Mouse (Mus musculus) intestine, embryonic 16.5 days (tissue): ENCODE data around the gene Ceacam16. TPM values are rescaled to one million over a fixed set of nuclear protein-coding genes. Genes with fewer than 3 reads are reported as not detected.

Experiments used
- ATAC-seq: fragments of 200-750 bp; cut with Nextera tagmentation; 2 replicates; pipeline ENCODE4 v1.8.0; 2017; ENCODE audit warnings: moderate TSS enrichment, moderate library complexity
- H3K27ac ChIP-seq: fragments of 300-500 bp; sonication (generic); 2 replicates; pipeline ENCODE4 v1.5.1; 2014; ENCODE audit warnings: mild to moderate bottlenecking, low read length
- H3K27me3 ChIP-seq: fragments of 300-500 bp; sonication (generic); replicated peaks from 2 replicates; pipeline ENCODE4 v1.6.1; 2014; ENCODE audit warnings: low read length, control low read depth, mixed read lengths; ENCODE audit not compliant: control insufficient read depth, insufficient read depth
- H3K36me3 ChIP-seq: fragments of 300-500 bp; sonication (generic); 2 replicates; pipeline ENCODE4 v1.6.1; 2014; ENCODE audit warnings: low read length, control low read depth; ENCODE audit not compliant: control insufficient read depth, insufficient read depth
- H3K4me1 ChIP-seq: fragments of 300-500 bp; sonication (generic); 2 replicates; pipeline ENCODE4 v1.6.1; 2014; ENCODE audit warnings: low read length, control low read depth, mixed read lengths; ENCODE audit not compliant: control insufficient read depth, insufficient read depth
- H3K4me2 ChIP-seq: fragments of 300-500 bp; sonication (generic); 2 replicates; pipeline ENCODE4 v1.6.1; 2014; ENCODE audit warnings: low read depth, low read length, control low read depth
- H3K4me3 ChIP-seq: fragments of 300-500 bp; sonication (generic); 2 replicates; pipeline ENCODE4 v1.5.1; 2014; ENCODE audit warnings: mild to moderate bottlenecking, low read length
- H3K9ac ChIP-seq: fragments of 300-500 bp; sonication (generic); 2 replicates; pipeline ENCODE4 v1.6.1; 2014; ENCODE audit warnings: low read depth, low read length
- H3K9me3 ChIP-seq: fragments of 300-500 bp; sonication (generic); 2 replicates; pipeline ENCODE4 v1.6.1; 2016; ENCODE audit warnings: low read length, control low read depth; ENCODE audit not compliant: control insufficient read depth
- WGBS: fragments of 180-500 bp; shearing (Covaris S2); extraction: QIAGEN DNeasy Blood & Tissue Kit; methylation state at CpG from one replicate; pipeline ENCODE4 v1.1.7; 2014; 5-methylcytosine and 5-hydroxymethylcytosine counted together
- polyA plus RNA-seq: library from polyadenylated mRNA; unstranded; fragments of >200 nt; fragmentation: Nextera tagmentation; extraction: Ambion mirVana; gene quantifications from 2 replicates; pipeline ENCODE4 v1.2.1, GENCODE M21; 2015

Ceacam16 gene
- polyA plus RNA-seq, 1 experiment from 2014 or later: not detected

DNA sequence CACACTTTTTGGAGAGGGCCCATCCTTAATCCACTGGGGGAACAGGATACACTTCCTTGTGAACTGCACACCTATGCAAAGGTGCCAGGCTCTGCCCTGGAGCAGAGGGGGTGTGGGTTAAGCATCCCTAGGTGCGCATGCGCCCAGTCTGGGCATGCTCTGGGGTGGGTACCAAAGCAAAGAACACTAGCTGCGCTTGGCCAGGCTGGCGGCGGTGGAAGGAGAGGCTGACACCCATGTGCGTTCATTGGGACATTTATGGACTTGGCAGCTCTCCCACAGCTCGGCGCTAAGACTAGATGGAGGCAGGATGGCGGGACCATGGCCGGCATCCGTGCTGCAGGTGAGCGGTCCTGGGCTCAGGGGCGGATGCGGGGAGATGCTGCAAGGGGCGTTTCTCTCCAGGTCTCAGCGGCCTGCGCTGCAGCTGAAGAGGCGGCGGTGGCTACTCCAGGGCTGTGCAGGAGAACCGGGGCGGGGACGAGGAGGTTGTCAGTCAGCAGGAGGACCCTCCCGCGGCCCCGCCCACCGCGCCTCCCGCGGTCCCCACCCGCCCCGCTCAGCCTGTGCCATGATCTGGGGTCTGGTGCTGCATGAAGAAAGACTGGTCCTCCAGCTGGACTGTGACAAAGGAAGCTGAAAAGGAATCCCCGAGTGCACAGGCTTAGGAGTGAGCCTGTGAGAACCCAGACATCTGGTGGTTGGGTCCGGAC, 9.1 kb downstream of the Ceacam16 start, which contains the start of gene Gm19345:
Gene Gm19345 (plus strand): TSS at position 146 of the 713 bp plus-strand sequence.
- peak; percentile 61 for ATAC-seq
- Histone ChIP-seq H3K4me1 (peaks cover 6% of the 10 kb centered on the region), H3K4me2 (peak within 1 kb of the TSS; percentile 50), H3K9me3 (no peaks in the 10 kb centered on the region), H3K4me3 (peak within 1 kb of the TSS; percentile 27), H3K27ac (no peak within 1 kb of the TSS), H3K9ac (peak within 1 kb of the TSS; percentile 40; the same call in 1 of the 2 replicates), H3K27me3 (peaks cover 16% of the 10 kb centered on the region; the same call in 1 of the 2 replicates), H3K36me3 (no peaks in the 10 kb centered on the region)
- WGBS: 4% methylated on average over 33 of the region's 33 CpGs

DNA sequence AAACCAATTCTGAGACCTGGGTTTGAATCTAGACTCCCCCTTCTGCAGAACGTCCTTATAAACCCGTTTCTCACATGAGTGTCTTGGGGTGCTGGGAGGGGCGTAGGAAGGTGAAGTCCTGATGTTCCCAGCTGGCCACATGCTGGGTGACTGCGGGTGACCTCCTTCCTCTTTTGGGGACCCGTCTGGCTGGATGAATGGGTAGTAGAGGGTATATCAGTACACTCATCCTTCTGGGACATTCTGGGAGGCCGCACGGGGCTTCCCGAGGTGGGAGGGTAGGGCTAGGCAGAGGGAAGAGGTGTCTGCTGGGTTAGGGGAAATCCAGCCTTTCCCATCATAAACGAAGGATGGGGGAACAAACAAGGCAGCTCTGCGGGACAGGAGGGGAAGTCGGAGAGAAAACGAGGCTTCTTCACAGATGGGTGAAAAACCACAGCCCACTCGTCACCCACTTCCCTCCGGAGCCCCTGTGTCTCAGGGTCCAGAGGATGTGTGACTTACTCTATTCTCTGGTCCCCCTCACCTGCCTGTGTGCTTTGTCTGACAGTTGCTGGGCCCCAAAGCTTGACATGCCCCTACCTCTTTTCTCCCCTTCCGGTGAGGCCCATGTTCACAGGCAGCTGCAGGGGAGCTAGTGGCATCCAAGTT, 16.5 kb downstream of the Ceacam16 start:
- WGBS: 61% methylated on average over 15 of the region's 15 CpGs
- no peak overlapping the region for H3K9ac ChIP-seq
- peaks cover 8% of the 10 kb centered on the region; the same call in 1 of the 2 replicates for H3K4me1 ChIP-seq
- H3K36me3 ChIP-seq: no peaks in the 10 kb centered on the region
- H3K27ac ChIP-seq: no peak overlapping the region
- no peak overlapping the region for H3K4me3 ChIP-seq
- no peaks in the 10 kb centered on the region for H3K9me3 ChIP-seq
- ATAC-seq: no peak
- no peaks in the 10 kb centered on the region; the same call in 1 of the 2 replicates for H3K27me3 ChIP-seq
- no peak overlapping the region for H3K4me2 ChIP-seq

DNA sequence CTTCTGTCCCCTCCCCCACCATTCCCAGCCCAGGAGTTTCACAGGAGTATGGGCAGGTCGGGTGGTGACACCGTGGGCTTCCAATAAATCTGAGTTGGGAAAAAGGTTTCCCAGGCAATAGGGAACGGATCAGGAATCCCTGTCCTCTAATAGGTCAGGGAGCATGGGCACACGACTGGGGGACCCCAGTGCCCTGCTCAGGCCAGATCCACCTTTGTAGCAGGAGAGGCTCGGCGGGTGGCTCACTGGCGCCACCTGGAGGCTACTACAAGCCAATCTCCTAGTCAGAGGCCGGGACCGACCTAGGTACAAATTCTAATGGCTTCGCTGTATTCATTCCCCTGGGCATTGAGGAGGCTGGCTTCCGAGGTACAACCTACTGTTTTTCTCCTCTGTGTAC, 17.5 kb downstream of the Ceacam16 start:
- no peaks in the 10 kb centered on the region; the same call in 1 of the 2 replicates for H3K27me3 ChIP-seq
- ATAC-seq: peak; percentile 79
- WGBS: 3% methylated on average over 11 of the region's 11 CpGs
- no peaks in the 10 kb centered on the region for H3K36me3 ChIP-seq
- peak overlapping the region; percentile 8 for H3K4me2 ChIP-seq
- H3K27ac ChIP-seq: peak overlapping the region; percentile 47
- no peaks in the 10 kb centered on the region for H3K9me3 ChIP-seq
- H3K4me1 ChIP-seq: peaks cover 8% of the 10 kb centered on the region; the same call in 1 of the 2 replicates
- peak overlapping the region; percentile 47; the same call in 1 of the 2 replicates for H3K9ac ChIP-seq
- H3K4me3 ChIP-seq: no peak overlapping the region

DNA sequence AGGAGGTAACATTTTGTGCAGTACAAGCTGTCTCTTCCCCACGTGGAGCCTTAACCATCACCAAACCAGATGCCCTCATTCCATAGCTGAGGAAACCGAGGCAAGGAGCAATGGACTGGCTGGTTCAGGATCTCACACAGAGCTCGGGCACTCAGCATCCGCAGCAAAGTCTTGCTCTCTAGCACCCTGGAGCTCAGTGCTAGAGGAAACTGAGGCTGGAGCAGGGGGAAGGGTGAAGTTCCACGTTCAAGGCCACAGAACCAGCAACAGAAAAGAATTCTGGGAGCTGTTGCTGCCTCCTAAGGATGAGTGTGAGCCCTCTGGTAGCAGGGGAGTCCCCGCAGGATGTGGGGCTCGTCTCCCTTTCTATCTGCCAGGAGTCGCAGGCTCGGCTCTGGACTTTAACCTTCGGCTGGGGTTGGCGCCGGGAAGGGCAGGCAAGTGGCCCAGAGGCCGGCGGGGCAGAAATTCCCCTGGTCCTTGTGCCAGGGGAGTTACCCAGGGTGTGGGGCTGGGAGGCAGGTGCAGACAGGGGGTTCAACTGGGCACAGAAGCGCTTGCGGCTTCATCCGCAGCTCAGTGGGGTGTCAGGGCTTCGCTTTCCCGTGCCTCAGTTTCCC, 18.1 kb downstream of the Ceacam16 start:
- Histone ChIP-seq H3K4me1 (peaks cover 8% of the 10 kb centered on the region; the same call in 1 of the 2 replicates), H3K9ac (peak overlapping the region; percentile 47), H3K4me2 (peak overlapping the region; percentile 8), H3K27ac (peak overlapping the region; percentile 47), H3K27me3 (no peaks in the 10 kb centered on the region; the same call in 1 of the 2 replicates), H3K9me3 (no peaks in the 10 kb centered on the region), H3K4me3 (no peak overlapping the region), H3K36me3 (no peaks in the 10 kb centered on the region)
- peak; percentile 75 for ATAC-seq
- 25% methylated on average over 19 of the region's 19 CpGs for WGBS

DNA sequence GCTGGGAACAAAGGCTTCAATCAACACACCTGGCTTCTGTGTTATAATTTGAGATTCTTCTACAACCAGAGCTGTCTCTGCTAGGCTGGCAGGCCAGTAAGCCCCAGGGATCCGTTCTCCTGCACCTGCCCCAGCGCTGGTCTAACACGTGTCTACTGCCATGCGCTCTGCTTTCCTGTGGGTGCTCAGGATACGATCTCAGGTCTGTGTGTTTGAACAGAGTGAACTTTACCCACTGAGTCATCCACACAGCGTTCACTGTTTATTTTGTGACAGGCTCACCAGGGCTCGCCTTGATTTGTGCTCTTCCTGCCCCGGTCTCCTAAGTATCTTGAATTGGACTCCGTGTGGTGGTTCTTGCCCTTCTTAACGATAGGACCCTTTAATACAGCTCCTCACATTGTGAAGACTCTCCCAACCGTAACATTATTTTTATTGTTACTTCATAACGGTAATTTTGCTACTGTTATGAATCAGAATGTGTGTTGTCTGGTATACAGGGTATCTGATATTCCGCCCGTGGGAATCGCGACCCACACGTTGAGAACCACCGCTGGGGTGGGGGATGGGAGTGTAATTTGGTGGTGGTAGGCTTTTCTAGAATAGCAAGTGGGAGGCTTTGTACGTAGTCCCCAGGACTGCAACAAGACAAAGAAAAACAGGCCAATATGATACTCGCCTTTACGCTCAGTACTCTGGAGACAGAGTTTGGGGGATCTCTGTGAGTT, 19.2 kb downstream of the Ceacam16 start:
- peak; percentile 86 for ATAC-seq
- H3K9me3 ChIP-seq: no peaks in the 10 kb centered on the region
- H3K4me2 ChIP-seq: no peak overlapping the region
- peak overlapping the region; percentile 75 for H3K27ac ChIP-seq
- no peaks in the 10 kb centered on the region for H3K36me3 ChIP-seq
- no peak overlapping the region for H3K4me3 ChIP-seq
- 55% methylated on average over 21 of the region's 21 CpGs for WGBS
- H3K27me3 ChIP-seq: no peaks in the 10 kb centered on the region; the same call in 1 of the 2 replicates
- H3K4me1 ChIP-seq: peaks cover 8% of the 10 kb centered on the region; the same call in 1 of the 2 replicates
- H3K9ac ChIP-seq: no peak overlapping the region

DNA sequence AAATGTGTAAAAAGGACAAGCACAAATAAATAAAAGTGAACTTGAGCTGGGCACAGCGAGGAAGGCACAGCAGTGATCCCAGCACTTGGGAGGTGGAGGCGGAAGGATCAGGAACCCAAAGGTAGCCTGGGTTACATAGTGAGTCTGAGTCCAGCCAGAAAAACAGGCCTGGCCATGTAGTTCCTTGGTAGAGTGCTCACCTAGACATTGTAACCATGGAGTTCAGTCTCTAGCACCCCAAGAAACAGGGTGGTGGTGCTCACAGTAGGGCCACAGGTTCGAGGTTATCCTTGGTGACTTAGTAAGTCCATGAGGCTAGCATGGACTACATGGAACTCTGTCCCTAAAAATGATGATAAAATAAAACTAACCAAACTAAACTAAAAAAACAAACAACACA, 20.2 kb downstream of the Ceacam16 start:
- 88% methylated on average over 3 of the region's 3 CpGs for WGBS
- no peaks in the 10 kb centered on the region for H3K9me3 ChIP-seq
- H3K27ac ChIP-seq: peak overlapping the region; percentile 75
- H3K4me2 ChIP-seq: no peak overlapping the region
- H3K4me3 ChIP-seq: no peak overlapping the region
- ATAC-seq: no peak
- no peaks in the 10 kb centered on the region for H3K27me3 ChIP-seq
- H3K4me1 ChIP-seq: peaks cover 8% of the 10 kb centered on the region; the same call in 1 of the 2 replicates
- peak overlapping the region; percentile 12; the same call in 1 of the 2 replicates for H3K9ac ChIP-seq
- H3K36me3 ChIP-seq: no peaks in the 10 kb centered on the region

DNA sequence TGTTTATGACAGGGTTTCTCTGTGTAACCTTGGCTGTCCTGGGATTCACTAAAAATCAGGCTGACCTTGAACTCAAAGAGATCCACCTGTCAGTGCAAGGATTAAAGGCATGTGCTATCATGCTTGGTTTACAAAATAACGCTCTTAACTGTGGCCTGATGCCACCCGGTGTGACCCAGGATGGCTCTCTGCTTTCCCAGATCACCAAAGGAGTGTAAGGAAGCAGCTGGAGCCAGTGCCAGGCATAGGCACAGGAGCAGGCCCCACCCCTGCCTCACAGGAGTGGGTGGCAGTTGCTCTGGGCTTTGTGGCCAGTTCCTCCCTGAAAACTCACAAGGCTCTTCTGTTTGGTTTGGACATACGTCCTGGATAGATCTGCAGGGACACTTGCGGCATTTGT, 20.7 kb downstream of the Ceacam16 start:
- ATAC-seq: no peak
- 70% methylated on average over 4 of the region's 4 CpGs for WGBS
- Histone ChIP-seq H3K4me3 (no peak overlapping the region), H3K9me3 (no peaks in the 10 kb centered on the region), H3K27me3 (no peaks in the 10 kb centered on the region), H3K9ac (peak overlapping the region; percentile 12; the same call in 1 of the 2 replicates), H3K36me3 (no peaks in the 10 kb centered on the region), H3K4me2 (no peak overlapping the region), H3K27ac (peak overlapping the region; percentile 75), H3K4me1 (peaks cover 8% of the 10 kb centered on the region; the same call in 1 of the 2 replicates)

DNA sequence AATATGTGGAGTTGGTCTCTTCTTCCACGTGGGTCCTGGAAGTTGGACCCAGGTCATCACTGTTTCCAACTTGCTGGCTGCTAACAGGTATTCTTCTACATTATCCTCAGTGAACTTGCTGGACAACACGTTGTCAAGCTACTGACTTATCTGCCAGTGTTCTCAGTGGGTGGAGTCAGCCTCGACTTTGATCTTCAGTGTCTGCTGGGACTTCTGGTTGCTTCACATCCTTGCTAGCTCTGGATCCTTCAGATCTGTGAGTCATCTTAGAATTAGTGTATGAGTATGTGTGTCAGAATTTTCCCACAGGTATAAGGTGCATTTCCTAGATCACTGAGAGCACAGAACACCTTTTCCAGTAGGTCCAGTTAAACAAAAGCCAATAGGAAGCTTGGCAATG, 24.3 kb downstream of the Ceacam16 start:
- Histone ChIP-seq H3K9me3 (no peaks in the 10 kb centered on the region), H3K9ac (no peak overlapping the region), H3K27ac (0 out of 2 replicates have a peak overlapping the region, but pooled peaks have one; percentile 21), H3K4me1 (0 out of 2 replicates have a peak, but pooled peaks cover under 1% of the 10 kb centered on the region), H3K4me2 (no peak overlapping the region), H3K36me3 (no peaks in the 10 kb centered on the region), H3K4me3 (no peak overlapping the region), H3K27me3 (no peaks in the 10 kb centered on the region)
- 52% methylated on average over 3 of the region's 3 CpGs for WGBS
- peak; percentile 68 for ATAC-seq
